Mouse (Mus musculus): ENCODE data around the gene Guca2b. TPM values are rescaled to one million over a fixed set of nuclear protein-coding genes. Genes with fewer than 3 reads are reported as not detected.

Guca2b gene
- polyA plus RNA-seq (2017; shearing (Covaris generic)): not detected

DNA sequence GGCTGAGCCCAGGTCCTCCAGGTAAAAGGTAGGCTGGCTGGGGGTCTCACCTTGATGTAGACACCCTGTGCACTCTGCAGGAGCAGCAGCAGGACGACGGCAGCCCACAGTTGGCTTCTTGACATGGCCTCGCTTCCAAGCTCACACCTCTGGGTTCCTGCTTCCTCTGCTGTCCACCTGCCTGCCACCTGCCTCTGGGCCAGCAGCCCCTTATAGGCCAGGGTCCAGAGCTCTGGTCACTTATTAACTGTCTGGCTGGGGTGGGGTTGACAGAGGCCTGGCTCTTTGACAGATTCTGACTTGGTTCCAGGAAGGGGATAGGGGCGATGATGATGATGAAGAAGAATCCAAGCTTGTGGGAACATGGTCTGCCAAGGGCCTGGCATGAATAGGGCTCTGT is at the start of gene Guca2b:
Gene Guca2b (minus strand): TSS at position 224 of the 400 bp plus-strand sequence.
- ATAC-seq: no peak

DNA sequence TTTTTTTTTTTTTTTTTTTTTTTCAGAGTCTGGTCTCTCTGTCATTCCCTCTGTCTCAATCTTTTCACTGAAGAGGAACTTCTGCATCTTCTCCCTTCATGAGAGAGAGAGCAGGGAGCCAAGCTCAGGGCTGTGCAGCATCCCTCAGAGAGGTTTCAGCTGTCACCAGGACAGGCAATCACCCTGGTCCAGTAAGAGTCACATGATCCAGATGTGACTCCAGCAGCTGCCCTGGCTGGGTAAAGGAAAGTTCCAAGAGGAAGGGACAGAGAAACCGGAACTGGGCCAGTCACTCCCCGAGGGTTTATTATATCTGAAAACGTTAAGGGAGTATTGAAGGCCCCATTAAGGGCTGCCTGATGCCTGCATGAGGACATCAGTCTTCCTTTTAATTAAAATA is 49.0 kb upstream of the Guca2b start:
- ATAC-seq: no peak

- ATAC-seq: no peak
These were observed 48.6 kb upstream of the Guca2b start for GRCm38 (mm10) chr4:119707326-119707725.

DNA sequence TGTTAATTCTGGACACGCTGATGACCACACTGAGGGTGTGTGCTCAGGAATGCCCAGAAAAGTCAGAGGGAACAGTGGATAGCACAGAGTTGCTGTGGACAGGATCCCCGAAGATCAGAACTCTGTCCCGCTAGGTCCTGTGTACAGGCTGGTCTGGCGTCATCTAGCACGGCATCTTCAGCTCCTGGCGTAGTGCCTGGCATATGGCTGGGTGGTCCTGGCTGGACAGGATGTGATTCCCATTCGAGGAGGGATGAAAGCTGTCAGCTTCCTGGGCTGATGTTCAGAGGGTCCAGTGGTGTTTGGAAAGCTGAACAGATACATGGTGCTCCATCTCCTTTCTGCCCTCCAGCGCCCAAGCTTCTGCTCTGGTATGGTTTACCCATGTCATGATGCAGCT is 45.2 kb upstream of the Guca2b start:
- ATAC-seq: no peak

- ATAC-seq: no peak
These were observed 42.7 kb upstream of the Guca2b start for GRCm38 (mm10) chr4:119701269-119701954.

DNA sequence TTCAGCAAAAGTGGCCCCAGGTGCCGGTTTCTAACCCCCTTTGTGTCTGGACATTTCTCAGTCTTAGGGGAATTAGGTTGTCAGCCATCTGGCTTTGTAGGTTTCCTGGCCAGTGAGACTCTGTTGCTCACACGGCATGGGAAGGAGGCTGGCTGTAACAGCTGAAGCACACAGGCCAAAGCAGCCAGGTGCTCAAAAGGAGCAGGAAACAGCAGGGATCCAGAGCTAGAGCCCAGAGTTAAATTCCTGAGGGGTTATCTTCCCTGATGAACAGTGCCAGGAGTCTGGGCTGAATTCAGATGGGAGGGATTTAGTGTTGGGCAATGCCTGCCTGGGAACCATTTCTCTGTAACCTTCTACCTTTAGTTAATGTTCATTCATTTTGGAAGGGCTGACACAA is 39.6 kb upstream of the Guca2b start:
- ATAC-seq: no peak

DNA sequence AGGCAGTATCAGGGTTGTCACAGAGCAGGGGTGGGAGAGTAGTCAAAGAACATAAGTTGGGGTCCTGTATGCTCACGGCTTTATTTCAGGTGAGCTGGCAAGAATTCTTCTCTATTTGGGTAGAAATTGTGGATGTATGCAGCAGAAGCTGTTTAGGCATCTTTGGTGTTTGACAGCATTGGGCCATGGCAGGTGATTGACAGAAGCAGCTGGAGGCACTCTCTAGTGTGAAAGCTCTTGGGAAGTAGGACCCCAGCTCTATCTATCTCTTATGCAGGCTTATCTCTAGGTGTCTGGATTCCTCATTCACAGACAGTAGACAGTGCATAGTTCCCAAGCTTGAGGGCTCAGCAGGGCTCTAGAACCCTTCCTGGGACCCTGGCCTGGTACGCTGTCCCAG is 27.0 kb upstream of the Guca2b start:
- ATAC-seq: no peak

GRCm38 (mm10) chr4:119682596-119682995 is 23.8 kb upstream of the Guca2b start:
- no peak for ATAC-seq

DNA sequence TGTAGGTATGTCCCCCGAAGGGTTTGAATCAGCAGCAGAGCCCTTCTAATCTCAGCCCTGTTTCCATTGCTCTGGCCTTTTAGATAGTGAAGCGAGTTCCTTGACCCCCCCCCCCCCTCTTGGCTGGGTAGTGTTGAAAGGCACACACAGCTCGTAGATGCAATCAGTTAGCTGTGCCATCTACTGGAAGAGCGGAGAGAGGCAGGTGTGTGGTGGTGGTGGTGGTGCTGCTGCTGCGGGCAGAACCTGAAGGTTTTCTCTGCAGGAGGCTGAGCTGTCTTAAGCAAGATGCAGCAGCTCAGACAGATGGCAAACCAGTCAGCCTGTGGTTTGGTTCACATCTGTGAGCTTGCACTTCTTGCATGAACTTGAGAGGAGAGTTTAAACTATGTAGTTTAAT is 13.9 kb upstream of the Guca2b start:
- ATAC-seq: no peak

DNA sequence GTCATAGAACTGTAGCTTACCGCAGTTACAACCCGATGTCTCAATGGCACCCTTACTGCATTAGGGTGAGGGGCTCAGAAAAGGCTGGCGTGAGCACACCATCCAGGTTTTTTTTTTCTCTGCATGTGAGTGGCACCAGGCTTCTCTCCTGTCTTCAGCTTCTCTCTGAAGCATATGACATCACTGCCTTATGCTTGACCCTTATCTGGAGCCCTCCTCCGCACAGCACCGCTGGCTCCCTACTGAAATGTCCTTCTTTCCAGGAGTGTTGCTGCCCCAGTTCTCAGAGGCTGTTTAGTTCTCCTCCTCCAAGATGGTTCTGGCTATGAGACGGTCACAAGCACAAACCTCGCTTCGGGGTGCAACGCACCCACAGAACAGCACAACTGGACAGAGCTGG is 12.4 kb upstream of the Guca2b start:
- no peak for ATAC-seq

DNA sequence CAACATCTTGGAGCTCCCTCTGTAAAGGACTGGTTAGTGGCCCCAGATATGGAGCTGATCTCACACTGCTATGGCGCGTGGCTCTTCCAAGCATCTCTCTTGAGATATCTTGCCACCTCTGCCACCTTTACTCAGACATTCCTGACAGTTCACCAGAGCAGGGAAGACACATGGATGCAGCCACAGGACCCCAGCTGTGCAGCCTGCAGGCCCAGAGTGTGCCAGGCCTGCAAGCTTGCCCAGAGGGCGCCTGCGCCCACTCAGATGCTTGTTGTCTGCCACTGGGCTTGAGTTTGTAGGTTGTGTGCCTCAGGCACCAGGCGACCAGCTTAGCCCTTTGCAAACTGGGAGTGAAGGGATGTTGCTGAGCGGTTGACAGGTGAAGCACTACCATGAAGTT is 12.0 kb upstream of the Guca2b start:
- ATAC-seq: no peak

- ATAC-seq: no peak
These were observed 11.4 kb upstream of the Guca2b start for GRCm38 (mm10) chr4:119670210-119670555.

DNA sequence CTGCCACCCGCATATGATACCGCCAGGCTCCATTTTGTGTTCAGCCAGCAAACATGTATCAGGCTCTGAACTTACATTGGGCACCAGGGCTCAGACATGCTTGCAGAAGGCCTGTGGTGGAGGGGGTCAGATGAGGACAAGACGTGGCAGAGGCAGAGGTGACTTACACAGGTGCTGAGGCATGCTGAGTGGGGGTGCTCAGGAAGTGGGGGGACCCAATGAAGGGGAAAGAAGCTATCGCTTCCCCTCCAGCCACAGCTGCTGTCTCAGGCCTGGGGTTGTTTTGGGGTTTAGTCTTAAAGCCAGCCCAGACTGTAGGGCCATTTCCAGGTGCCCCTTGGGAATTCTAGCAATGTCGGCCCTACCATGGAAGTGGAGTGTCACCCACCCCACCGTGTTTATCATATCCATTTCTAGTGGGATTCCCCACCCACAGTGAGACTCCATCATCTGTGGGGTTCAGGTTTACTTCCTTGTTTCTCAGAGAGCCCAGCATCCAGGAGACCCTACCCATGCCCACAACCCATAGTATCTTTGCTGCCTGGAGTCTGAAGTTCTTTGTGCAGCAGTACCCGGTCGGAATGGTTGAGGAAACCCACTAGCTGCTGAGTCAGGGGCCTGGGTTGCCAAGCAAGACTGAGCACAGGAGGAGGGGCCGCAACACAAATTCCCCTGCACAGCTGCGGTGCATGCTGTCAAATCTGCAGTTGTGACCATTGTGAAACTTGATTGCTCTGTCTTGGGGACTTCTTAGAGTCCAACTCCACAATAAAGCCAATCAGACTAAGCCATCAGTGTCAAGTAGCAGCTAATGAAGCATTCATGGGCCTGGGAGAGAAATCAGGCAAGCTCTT is 10.8 kb upstream of the Guca2b start:
- ATAC-seq: no peak

- no peak for ATAC-seq
These were observed 9.8 kb upstream of the Guca2b start for GRCm38 (mm10) chr4:119668596-119668995.

DNA sequence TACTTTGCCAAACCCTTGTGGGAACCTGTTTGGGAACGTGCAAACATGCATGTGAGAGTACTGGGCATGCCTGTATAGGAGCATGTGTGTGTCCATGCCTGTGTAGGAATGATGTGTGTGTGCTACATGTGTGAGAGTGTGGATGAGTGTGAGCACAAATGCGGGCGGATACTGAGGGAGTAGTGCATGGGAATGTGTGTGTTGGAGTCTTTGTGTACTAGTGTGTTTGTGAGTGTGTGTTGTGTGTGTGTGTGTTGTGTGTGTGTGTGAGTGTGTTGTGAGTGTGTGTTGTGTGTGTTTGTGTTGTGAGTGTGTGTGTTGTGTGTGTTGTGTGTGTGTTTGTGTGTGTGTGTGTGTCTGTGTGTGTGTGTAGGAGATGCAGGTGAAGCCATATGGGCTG is 9.4 kb upstream of the Guca2b start:
- no peak for ATAC-seq

GRCm38 (mm10) chr4:119667454-119667853 is 8.7 kb upstream of the Guca2b start:
- no peak for ATAC-seq

- no peak for ATAC-seq
These were observed 7.4 kb upstream of the Guca2b start for GRCm38 (mm10) chr4:119666116-119666515.

DNA sequence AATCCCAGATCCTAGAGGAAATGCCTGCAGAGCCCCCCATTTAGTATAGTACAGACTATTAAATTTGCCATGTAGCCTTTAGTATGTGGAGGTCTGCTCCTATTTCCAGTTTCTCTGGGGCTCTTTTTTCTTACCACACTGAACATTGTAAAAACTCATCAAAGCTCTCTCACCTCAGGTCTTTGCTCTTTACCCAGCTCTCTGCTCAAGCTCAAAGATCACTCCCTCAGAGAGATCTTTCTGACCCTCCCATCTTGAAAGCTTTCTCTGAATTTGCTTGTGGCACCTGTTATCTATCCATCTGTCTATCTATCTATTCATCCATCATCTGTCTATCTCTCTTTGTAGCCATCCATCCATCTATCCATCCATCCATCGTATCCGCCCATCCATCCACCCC is 6.4 kb upstream of the Guca2b start:
- ATAC-seq: no peak

DNA sequence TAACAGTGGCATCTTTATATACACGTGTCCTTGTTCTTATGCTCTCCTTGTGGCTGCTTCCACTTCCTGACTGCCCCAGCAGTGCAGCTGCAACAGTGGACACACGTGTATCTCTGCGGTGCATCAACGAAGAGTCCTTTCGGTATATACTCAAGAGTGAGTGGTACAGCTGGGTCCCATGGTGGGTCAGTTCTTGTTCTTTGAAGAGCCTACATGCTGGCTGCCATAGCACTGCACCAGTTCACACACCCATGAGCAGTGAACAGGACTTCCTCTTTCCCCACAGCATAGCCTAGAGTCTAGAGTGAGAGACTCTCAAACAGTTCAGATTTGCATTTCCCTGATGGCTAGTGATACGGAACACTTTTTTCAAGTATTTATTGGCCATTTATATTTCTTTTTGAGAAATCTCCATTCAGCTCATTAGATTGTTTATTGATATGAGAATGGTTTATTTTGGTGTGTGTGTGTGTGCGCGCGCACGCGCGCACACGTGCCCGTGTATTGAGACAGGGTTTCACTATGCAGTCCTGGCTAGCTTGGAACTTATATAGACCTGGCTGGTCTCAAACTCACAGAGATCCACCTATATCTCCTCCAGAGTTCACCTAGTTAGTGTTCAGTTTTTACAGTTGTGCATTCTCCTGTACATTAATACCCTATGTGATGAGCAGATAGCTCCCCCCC is 4.8 kb upstream of the Guca2b start:
- no peak for ATAC-seq

- ATAC-seq: no peak
These were observed 4.2 kb upstream of the Guca2b start for GRCm38 (mm10) chr4:119662976-119663375.

DNA sequence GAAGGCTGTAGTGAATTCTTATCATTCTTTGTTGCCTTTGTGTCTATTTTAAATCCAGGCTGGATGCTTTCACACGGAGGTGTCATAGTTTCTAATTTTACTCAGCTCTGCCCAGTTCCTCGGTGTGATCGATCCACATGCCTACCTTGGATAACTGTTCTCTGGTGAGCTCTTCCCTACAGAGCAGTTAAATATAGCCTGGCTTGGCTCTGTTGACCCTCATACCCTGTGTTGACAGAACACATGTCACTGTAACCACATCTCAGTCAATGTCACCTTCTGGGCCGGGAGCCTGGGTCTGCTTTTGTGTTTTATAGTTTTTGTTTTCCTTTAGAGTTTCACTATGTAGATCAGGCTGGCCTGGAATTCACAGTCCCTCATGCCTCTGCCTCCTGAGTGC is 3.4 kb upstream of the Guca2b start:
- ATAC-seq: no peak

GRCm38 (mm10) chr4:119660007-119660406 is 1.3 kb upstream of the Guca2b start:
- ATAC-seq: no peak

DNA sequence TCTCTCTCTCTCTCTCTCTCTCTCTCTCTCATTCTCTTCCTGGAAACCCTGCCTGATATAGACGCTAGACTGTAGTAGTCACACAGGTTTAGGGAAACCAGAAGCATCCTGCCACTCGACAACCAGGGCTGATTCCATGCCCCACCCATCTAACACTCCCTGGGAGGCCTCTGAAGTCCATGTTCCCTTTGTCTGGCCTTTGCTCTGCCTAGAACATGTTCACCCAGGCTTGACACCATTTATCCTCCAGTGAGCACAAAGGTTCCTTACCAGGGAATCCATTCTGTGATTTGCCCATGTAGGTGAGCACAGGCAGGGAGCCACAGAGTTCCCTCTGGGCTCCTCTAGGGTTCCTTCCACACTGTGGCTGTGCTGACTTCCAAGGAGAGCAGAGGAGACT is 508 bp downstream of the Guca2b start:
- no peak for ATAC-seq

- no peak for ATAC-seq
These were observed 1.7 kb downstream of the Guca2b start for GRCm38 (mm10) chr4:119657011-119657410.
